Mouse (Mus musculus) heart, embryonic 10.5 days (tissue): ENCODE measurements at regions not wholly inside any gene's neighbourhood (a gene's known extent, or its start where the extent isn't known, plus 50 kb on each side); places are given as distances from the start of the nearest gene placed in this dataset.

Experiments
- DNase-seq: peaks from one replicate; pipeline ENCODE4 v3.0.0-alpha.2; 2017; ENCODE audit warnings: low spot score
- H3K27ac ChIP-seq: fragments of 300-500 bp; sonication (generic); 2 replicates; pipeline ENCODE4 v1.5.1; 2016; ENCODE audit warnings: mild to moderate bottlenecking
- H3K27me3 ChIP-seq: fragments of 300-500 bp; sonication (generic); 2 replicates; pipeline ENCODE4 v1.6.1; 2016; ENCODE audit warnings: mild to moderate bottlenecking; ENCODE audit not compliant: poor library complexity, insufficient read depth, severe bottlenecking
- H3K36me3 ChIP-seq: fragments of 300-500 bp; sonication (generic); 2 replicates; pipeline ENCODE4 v1.6.1; 2016; ENCODE audit warnings: mild to moderate bottlenecking, moderate library complexity
- H3K4me1 ChIP-seq: fragments of 300-500 bp; sonication (generic); 2 replicates; pipeline ENCODE4 v1.6.1; 2016; ENCODE audit warnings: mild to moderate bottlenecking
- H3K4me3 ChIP-seq: fragments of 300-500 bp; sonication (generic); 2 replicates; pipeline ENCODE4 v1.5.1; 2016; ENCODE audit warnings: mild to moderate bottlenecking, moderate library complexity
- H3K9me3 ChIP-seq: fragments of 300-500 bp; sonication (generic); 2 replicates; pipeline ENCODE4 v1.6.1; 2016; ENCODE audit warnings: mild to moderate bottlenecking, moderate library complexity
- WGBS: fragments of 180-500 bp; shearing (Covaris S2); methylation state at CpG from one replicate; pipeline ENCODE4 v1.1.7; 2016; 5-methylcytosine and 5-hydroxymethylcytosine counted together

DNA sequence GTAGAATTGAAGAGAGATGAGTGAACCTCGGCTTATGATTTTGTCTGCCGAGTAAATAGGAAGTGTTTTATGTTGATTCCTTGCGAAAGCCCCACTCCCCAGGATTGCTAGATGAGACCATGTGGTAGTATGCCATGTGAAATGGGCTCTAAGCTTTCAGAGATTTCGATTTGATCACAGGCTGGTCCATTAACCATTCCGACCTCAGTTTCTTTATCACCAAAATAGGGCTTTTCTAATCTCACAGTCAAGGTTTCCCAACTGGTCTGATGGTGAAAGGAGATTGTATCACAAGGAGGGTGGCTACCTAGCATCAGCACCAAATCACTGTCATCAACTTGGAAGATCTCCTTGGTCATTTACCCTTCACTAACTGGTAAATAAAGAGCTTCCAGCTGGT, 312.0 kb upstream of the Ubash3b start:
- Histone ChIP-seq H3K4me3 (no peak overlapping the region), H3K27me3 (no peaks in the 10 kb centered on the region), H3K36me3 (no peaks in the 10 kb centered on the region), H3K4me1 (peaks cover 17% of the 10 kb centered on the region; the same call in 1 of the 2 replicates), H3K27ac (no peak overlapping the region), H3K9me3 (no peaks in the 10 kb centered on the region)
- 81% methylated on average over 5 of the region's 5 CpGs for WGBS
- peak; percentile 51 for DNase-seq

DNA sequence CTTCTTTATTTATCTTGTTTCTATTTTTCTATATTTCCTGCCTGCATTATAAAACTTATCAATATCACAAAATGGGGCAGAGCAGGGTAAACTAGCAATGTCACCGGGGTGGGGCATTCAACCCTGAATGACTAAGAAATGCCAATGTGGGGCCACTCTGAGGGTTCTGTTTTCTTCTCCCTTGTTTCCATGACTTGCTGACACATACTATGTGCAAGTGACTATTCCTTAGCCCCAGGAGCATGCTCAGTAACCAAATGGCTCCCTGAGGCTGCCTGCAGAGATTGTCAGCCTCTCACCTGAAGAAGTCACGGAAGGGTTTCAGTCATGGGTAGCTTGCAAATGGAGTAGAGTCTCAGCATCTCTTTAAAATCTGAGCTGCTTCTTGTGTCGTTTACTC, 309.8 kb upstream of the Ubash3b start:
- Histone ChIP-seq H3K4me1 (peaks cover 17% of the 10 kb centered on the region; the same call in 1 of the 2 replicates), H3K27ac (no peak overlapping the region)

DNA sequence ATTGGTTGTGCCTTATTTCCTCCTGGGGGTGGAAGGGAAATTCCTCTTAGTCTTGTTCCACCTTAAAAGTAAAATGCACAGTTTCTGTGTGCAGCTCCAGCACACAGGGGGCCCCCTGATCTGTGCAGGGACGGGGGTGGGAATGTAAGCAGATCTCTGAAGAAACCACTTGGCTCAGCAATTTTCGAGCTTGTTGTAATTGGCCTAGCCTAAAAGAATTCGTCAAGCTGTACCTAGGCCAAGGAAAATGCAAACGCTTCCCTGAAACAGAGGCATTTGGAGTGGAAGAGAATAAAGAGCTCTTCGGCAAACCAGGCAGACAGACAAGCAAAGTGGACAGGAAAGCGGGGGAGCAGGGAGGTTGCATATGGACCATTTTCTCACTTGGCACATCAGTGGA, 308.5 kb upstream of the Ubash3b start:
- 60% methylated on average over 6 of the region's 6 CpGs for WGBS
- DNase-seq: no peak
- Histone ChIP-seq H3K27ac (peak overlapping the region; percentile 11; the same call in 1 of the 2 replicates), H3K36me3 (no peaks in the 10 kb centered on the region), H3K27me3 (no peaks in the 10 kb centered on the region), H3K9me3 (no peaks in the 10 kb centered on the region), H3K4me1 (peaks cover 15% of the 10 kb centered on the region; the same call in 1 of the 2 replicates), H3K4me3 (no peak overlapping the region)

More for the DNA sequence above, 309.8 kb upstream of the Ubash3b start:
- no peaks in the 10 kb centered on the region for H3K27me3 ChIP-seq
- 84% methylated on average over 3 of the region's 3 CpGs for WGBS
- no peaks in the 10 kb centered on the region for H3K9me3 ChIP-seq
- H3K4me3 ChIP-seq: no peak overlapping the region
- no peaks in the 10 kb centered on the region for H3K36me3 ChIP-seq
- DNase-seq: no peak

DNA sequence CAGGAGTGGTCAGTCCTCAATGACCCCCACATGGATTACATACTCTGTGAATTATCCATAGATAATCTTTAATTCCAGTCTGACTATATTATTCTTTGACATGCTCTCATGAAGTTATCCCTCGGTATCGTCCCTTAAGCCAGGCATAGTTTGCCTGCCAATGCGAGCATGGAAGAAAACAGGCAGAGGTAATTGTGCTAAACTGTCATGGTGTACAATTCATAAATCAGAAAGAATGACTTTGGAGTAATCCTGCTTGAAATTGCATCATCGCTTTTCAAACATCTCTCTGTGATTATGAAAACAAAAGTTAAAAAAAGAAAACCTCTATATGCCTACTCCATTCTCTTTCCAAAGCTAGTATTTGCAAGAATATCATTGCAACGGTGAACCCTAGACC, 307.9 kb upstream of the Ubash3b start:
- H3K27me3 ChIP-seq: no peaks in the 10 kb centered on the region
- H3K4me1 ChIP-seq: peaks cover 9% of the 10 kb centered on the region; the same call in 1 of the 2 replicates
- WGBS: 87% methylated on average over 5 of the region's 5 CpGs
- no peaks in the 10 kb centered on the region for H3K9me3 ChIP-seq
- DNase-seq: no peak
- H3K4me3 ChIP-seq: no peak overlapping the region
- no peak overlapping the region for H3K27ac ChIP-seq
- H3K36me3 ChIP-seq: no peaks in the 10 kb centered on the region

DNA sequence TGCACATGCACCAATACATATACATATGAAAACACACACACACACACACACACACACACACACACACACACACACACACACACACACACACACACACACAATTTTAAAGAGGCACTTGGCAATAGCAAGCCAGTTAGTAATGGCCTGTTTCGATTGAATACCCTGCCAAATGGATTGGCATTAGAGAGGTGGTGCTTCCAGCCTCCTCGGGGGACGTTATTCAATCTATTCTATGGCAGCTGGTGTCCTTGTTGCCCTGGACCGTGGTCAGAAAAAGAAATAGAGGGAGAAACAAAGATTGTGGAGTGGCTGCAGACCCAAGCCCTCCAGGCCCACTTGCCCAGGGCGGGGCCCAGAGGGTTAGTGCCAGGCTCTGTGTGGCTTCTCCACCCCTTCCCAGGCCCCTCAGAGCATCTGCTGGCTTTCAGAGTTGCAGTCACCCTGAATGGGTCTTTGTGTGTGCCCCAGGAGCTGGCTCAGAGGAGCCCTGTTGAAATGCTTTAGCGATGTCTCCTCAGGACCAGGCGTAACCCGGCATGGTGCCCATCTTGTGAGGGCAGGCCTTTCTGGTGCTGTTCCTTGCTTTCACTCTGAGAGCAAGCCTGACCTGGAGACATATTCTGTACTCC, 302.7 kb upstream of the Ubash3b start:
- Histone ChIP-seq H3K4me3 (no peak overlapping the region), H3K4me1 (peaks cover 9% of the 10 kb centered on the region), H3K27me3 (no peaks in the 10 kb centered on the region), H3K9me3 (no peaks in the 10 kb centered on the region), H3K27ac (no peak overlapping the region), H3K36me3 (no peaks in the 10 kb centered on the region)
- DNase-seq: no peak
- WGBS: 84% methylated on average over 8 of the region's 8 CpGs

DNA sequence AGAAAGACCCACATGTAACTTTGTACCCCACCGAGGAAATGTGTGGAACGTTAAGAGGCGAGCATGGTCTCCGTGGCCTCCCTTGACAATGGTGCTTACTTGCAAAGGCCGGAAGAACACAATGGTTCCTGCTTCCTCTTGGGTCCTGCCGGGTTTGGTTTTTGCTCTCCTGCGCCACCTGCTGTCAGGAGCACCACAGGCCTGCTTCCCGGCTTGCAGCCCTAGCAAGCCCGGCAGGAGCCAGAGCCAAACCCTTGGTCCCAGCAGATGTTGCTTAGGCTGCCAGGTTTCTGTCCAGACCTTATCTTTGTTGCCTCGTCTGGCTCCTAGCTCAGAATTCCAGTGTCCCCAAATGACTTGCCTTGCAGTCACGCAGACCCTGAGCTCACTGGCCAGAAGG, 300.2 kb upstream of the Ubash3b start:
- H3K4me1 ChIP-seq: peaks cover 9% of the 10 kb centered on the region
- WGBS: 7% methylated on average over 11 of the region's 11 CpGs
- no peaks in the 10 kb centered on the region for H3K27me3 ChIP-seq
- no peaks in the 10 kb centered on the region for H3K9me3 ChIP-seq
- H3K27ac ChIP-seq: peak overlapping the region; percentile 82
- peak; percentile 93 for DNase-seq
- no peak overlapping the region for H3K4me3 ChIP-seq
- no peaks in the 10 kb centered on the region for H3K36me3 ChIP-seq

DNA sequence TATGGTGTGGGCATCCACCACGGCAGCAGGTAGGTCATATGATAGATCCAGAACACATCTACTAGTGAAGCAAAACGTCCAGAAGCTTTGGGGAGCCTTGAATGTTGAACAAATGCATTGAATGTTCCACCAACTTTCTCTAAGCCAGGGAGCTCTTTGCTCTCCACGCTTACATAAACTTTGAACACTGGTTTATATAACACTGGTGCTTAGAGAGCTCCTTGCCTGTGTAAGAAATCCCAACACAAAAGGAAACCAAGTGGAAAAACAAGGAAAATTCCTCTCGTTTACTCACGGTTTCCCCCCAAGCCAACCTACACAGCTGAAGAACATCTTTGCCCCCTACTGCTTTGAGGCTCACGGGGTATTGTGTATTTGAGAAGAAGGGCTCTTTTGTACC, 299.2 kb upstream of the Ubash3b start:
- H3K9me3 ChIP-seq: no peaks in the 10 kb centered on the region
- WGBS: 84% methylated on average over 6 of the region's 6 CpGs
- no peak overlapping the region for H3K27ac ChIP-seq
- no peaks in the 10 kb centered on the region for H3K36me3 ChIP-seq
- no peak for DNase-seq
- H3K27me3 ChIP-seq: no peaks in the 10 kb centered on the region
- no peak overlapping the region for H3K4me3 ChIP-seq
- H3K4me1 ChIP-seq: peaks cover 9% of the 10 kb centered on the region

DNA sequence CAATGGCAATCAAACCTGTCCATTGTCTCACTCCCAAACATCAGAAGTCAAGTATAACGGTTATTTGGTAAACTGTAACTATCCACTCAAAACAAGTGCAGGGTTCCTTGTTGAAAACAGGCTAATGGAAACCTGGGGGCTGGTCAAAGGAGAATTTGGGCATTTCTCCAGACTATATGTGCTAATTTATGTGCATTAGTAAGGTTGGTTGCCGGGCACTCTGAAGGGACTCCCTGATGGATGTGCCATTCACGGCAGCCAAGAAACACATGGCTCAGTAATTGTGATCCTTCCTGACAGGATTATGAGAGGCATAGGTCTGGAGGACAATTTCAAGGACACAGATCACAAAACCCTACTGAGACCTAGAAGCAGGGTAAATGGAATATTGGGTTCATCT, 295.5 kb upstream of the Ubash3b start:
- Histone ChIP-seq H3K36me3 (no peaks in the 10 kb centered on the region), H3K4me1 (peaks cover 6% of the 10 kb centered on the region), H3K9me3 (no peaks in the 10 kb centered on the region), H3K4me3 (no peak overlapping the region), H3K27me3 (no peaks in the 10 kb centered on the region), H3K27ac (no peak overlapping the region)
- 81% methylated on average over 3 of the region's 3 CpGs for WGBS
- DNase-seq: no peak

DNA sequence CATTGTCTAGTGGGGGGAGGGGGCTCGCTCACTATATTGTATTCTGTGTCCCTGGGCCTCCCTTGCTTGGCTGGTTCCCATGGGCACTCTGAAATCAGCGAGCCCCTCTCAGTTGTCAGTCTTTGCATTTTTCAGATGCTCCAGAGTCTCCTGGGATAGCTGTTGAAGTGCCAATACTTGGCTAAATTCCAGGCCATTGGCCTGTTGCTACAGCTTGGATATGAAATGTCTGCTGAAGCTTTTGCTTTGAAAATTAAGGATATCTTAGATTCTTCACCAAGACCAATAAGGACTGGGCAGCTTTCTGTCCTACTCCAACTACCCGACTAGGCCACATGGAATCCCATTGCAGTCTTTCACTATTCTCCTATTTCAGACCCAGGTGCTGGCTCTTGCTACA, 290.2 kb upstream of the Ubash3b start:
- Histone ChIP-seq H3K4me3 (no peak overlapping the region), H3K9me3 (no peaks in the 10 kb centered on the region), H3K27ac (peak overlapping the region; percentile 6; the same call in 1 of the 2 replicates), H3K36me3 (no peaks in the 10 kb centered on the region), H3K27me3 (no peaks in the 10 kb centered on the region), H3K4me1 (peaks cover 32% of the 10 kb centered on the region)
- 59% methylated on average over 3 of the region's 3 CpGs for WGBS
- DNase-seq: no peak

DNA sequence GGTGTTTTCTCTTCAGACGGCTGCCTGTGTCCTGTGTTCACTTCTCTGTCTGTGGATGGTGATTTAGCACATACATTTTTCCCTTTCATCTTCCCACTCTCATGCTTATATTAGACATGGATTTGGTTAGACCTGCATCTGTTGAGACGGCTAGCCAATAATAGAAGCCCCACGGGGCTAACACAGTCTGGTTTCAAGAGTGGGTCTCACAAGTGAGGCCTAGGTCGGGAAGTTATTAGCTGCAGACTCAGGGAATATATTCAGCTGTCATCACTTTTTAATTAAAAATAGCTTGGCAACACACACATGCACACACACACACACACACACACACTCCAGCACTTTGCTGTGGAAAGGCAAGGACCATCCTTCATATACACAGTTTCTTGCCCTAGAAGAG, 287.7 kb upstream of the Ubash3b start:
- peaks cover 38% of the 10 kb centered on the region for H3K4me1 ChIP-seq
- no peak for DNase-seq
- H3K27ac ChIP-seq: peak overlapping the region; percentile 69; the same call in 1 of the 2 replicates
- H3K9me3 ChIP-seq: no peaks in the 10 kb centered on the region
- no peaks in the 10 kb centered on the region for H3K27me3 ChIP-seq
- no peaks in the 10 kb centered on the region for H3K36me3 ChIP-seq
- H3K4me3 ChIP-seq: no peak overlapping the region
- 64% methylated on average over 4 of the region's 4 CpGs for WGBS

DNA sequence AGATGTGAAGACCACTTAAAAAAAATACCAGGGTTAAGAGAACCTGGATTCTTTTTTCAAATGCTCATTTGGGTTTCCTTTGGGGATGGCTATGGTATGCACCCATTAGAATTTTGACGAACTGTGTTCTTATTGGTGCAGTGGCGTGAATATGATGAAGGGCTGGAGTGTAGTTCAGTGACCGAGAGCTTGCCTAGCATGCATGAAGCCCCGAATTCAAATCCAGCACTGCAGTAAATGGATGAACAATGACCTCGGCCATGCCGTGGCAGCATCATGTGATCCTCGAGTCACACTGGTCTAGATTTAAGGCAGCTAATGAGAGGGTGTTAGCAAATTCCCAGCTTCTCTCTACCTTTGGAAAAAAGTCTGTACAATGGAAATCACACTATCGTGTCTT, 286.4 kb upstream of the Ubash3b start:
- 82% methylated on average over 8 of the region's 8 CpGs for WGBS
- Histone ChIP-seq H3K4me1 (peaks cover 38% of the 10 kb centered on the region), H3K36me3 (no peaks in the 10 kb centered on the region), H3K27me3 (no peaks in the 10 kb centered on the region), H3K4me3 (no peak overlapping the region), H3K27ac (peak overlapping the region; percentile 86), H3K9me3 (no peaks in the 10 kb centered on the region)
- DNase-seq: no peak

DNA sequence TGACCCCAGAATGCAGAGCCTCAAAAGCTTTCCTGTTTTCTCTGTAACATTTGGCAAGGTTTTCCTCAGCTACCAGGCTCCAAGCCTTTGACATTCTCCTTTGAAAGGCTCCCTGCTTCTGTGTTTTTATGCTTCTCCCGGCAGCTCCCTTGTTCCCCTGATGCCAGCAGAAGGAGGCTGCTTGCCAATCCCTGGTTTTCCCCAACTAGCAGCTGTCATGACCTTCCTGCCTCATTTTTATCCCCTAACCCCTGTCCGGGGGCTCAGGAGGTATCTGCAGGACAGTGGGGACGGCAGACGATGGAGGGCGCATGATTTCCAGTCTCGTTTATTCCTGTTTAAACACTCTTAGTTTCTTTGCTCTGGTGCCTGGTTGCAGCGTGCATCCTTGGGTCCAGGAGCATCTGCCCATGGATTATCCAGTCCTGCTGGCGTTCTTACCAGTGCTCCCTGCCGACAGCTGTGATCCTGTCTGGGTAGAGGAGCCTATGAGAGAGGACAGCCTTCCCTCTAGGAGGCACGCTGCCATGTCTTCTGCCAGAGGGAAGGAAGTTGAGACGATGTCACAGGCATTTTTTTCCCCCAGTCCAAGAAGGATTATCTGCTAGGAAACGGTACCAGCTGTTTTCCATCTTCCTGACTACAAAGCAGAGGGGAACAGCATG, 285.8 kb upstream of the Ubash3b start:
- H3K27me3 ChIP-seq: no peaks in the 10 kb centered on the region
- peaks cover 38% of the 10 kb centered on the region for H3K4me1 ChIP-seq
- no peak overlapping the region for H3K4me3 ChIP-seq
- no peaks in the 10 kb centered on the region for H3K9me3 ChIP-seq
- no peak for DNase-seq
- H3K36me3 ChIP-seq: no peaks in the 10 kb centered on the region
- WGBS: 40% methylated on average over 12 of the region's 12 CpGs
- H3K27ac ChIP-seq: peak overlapping the region; percentile 86

DNA sequence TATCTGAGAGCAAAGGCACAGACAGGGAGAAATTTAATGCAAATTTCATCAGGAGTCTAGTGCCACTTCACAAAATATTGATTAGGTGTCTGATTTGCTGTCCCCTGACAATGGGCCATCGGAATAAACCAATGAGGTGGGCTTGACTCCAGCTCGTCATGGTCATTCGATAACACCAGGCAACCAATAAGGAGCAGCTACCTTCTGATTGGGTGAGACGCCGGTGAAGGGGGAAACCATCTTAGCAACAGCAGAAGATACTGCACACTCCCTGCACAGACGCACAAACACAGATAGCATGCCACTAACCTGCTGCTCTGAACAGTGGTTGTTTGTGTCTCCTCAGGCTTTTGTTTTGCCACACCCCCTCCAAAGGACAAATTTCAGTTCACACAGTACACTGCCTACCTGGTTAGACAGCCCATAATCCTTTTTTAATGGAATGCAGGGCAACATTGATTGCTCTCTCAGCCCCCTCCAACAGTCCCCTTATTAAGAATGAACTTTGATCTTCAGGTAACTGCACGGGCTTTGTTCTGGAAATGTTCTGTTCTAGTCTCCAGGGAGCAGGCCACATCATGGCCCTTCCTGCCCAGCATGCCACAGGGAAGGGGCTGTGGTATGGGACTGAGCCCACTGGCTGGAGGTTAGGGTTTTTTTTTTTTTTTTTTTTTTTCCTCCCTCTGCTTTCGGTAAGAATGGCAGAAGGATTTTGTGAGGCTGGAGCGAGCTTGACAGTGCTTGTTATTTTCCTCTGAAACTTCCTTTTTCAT, 285.1 kb upstream of the Ubash3b start:
- 74% methylated on average over 9 of the region's 9 CpGs for WGBS

More for the DNA sequence above, 285.1 kb upstream of the Ubash3b start:
- no peaks in the 10 kb centered on the region for H3K27me3 ChIP-seq
- DNase-seq: no peak
- peaks cover 33% of the 10 kb centered on the region for H3K4me1 ChIP-seq
- no peaks in the 10 kb centered on the region for H3K36me3 ChIP-seq
- peak overlapping the region; percentile 86 for H3K27ac ChIP-seq
- H3K4me3 ChIP-seq: no peak overlapping the region
- H3K9me3 ChIP-seq: no peaks in the 10 kb centered on the region
